Mouse (Mus musculus) urinary bladder, postnatal 36 days (tissue): ENCODE data around the gene Lrrc66.

Experiments used
- DNase-seq, 2 experiments: peaks; one replicate each; pipeline ENCODE4 v3.0.0; 2022; ENCODE audit warnings: low spot score in 2 of 2, mixed read lengths in 1 of 2

Gene Lrrc66

GRCm38 (mm10) chr5:73558756-73559155 is 73.6 kb downstream of the Lrrc66 start:
- no peak for DNase-seq

GRCm38 (mm10) chr5:73556733-73557425 is 75.4 kb downstream of the Lrrc66 start:
- DNase-seq = no peak
